Comparison of ENCODE assay signal across 8 mouse cellular contexts in the genomic region with DNA sequence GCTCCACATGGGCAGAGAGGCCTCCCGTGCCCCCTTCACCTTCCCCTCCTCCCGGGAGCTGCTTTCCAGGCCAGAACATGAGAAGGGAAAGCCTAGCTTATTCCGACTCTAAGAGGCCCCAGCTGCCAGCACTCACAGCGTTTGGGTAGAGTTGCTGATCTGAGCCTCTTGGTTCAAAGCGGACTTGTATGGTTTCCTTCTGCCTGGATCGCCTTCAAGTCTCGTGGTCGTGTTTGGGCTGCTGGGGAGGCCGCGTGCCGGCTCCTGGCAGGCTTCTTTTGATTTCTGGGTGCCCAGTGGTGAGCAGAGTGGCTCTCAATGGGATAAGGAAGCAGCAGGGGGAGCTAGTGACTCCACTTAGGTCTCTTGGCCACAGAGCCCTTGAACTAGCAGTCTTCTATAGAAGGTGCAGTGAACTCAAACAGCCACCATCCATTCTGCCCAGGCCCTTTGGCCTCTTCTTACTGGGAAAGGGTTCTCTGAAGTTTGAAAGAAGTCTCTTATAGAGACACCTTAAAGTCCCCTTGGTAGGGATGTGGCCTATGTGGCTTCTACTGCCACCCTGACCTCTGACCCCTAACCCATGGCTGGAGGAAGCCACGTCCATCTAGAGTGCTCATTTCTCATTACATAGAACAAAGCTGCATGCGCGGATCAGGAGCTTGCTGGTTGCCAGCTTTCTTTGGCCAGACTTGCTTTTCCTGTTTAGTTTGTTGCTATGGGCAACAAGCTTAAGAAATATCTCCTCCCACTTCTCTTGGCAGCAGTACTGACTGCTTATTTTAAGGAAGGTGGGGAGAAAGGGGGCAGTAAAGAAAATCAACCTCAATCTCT.
DNase-seq lines count a peak whose midpoint lies in the region; ATAC-seq lines count a peak whose summit lies in the region.

No protein-coding gene starts in this region.

- no peak overlapping the region for H3K4me3 ChIP-seq in forebrain, embryonic 15.5 days
- H3K4me3 ChIP-seq in hindbrain, embryonic 14.5 days (replicated peaks; ENCODE audit: low read length) = no peak overlapping the region

- no peaks in the 10 kb centered on the region for H3K9me3 ChIP-seq in forebrain, embryonic 15.5 days
- H3K9me3 ChIP-seq in hindbrain, embryonic 14.5 days (ENCODE audit: control insufficient read depth, low read length) = no peaks in the 10 kb centered on the region

- 24% methylated on average over 14 of the region's 14 CpGs for whole genome bisulfite sequencing in forebrain, embryonic 15.5 days
- WGBS in hindbrain, embryonic 14.5 days = 27% methylated on average over 14 of the region's 14 CpGs

- 0 out of 2 replicates have a peak overlapping the region, but pooled peaks have one; percentile 0 for H3K9ac ChIP-seq in forebrain, embryonic 15.5 days (replicated peaks)
- no peak overlapping the region for H3K9ac ChIP-seq in hindbrain, embryonic 14.5 days

- ATAC-seq in forebrain, embryonic 15.5 days (replicated peaks) = peak; percentile 72
- ATAC-seq in hindbrain, embryonic 14.5 days (ENCODE audit: low FRiP score) = no peak
- no peak for ATAC-seq in erythroblast, adult 5-6 weeks (replicated peaks; ENCODE audit: low FRiP score, poor library complexity, severe bottlenecking)

- peak overlapping the region; percentile 49 for H3K27ac ChIP-seq in forebrain, embryonic 15.5 days (replicated peaks)
- no peak overlapping the region for H3K27ac ChIP-seq in hindbrain, embryonic 14.5 days

- H3K27me3 ChIP-seq in forebrain, embryonic 15.5 days = no peaks in the 10 kb centered on the region
- H3K27me3 ChIP-seq in hindbrain, embryonic 14.5 days (ENCODE audit: control insufficient read depth, insufficient read depth, low read length) = no peaks in the 10 kb centered on the region

- DNase-seq in A20 (ENCODE audit: low read depth, low spot score) (peak; percentile 19), ZHBTc4 (ENCODE audit: low read depth, low spot score) (peak; percentile 59)
- DNase-seq in hindbrain, embryonic 14.5 days (ENCODE audit: low spot score) = peak; percentile 67
- DNase-seq in layer of hippocampus, postnatal 25 days (ENCODE audit: extremely low spot score in 1 of 2, low spot score in 1 of 2) = peak; percentile 35 to 36
- peak; percentile 81 to 84 for DNase-seq in lung, postnatal 4 days
- peak; percentile 82 to 89 for DNase-seq in right cerebral cortex, postnatal 10 days (ENCODE audit: low spot score in 2 of 2)

- H3K4me1 ChIP-seq in forebrain, embryonic 15.5 days = peaks cover 16% of the 10 kb centered on the region
- 0 out of 2 replicates have a peak, but pooled peaks cover 7% of the 10 kb centered on the region for H3K4me1 ChIP-seq in hindbrain, embryonic 14.5 days (replicated peaks; ENCODE audit: control insufficient read depth, insufficient read depth, low read length)

- H3K36me3 ChIP-seq in forebrain, embryonic 15.5 days = no peaks in the 10 kb centered on the region
- H3K36me3 ChIP-seq in hindbrain, embryonic 14.5 days (replicated peaks; ENCODE audit: control insufficient read depth, insufficient read depth) = no peaks in the 10 kb centered on the region

- H3K4me2 ChIP-seq in forebrain, embryonic 15.5 days (replicated peaks) = no peak overlapping the region
- H3K4me2 ChIP-seq in hindbrain, embryonic 14.5 days (replicated peaks) = no peak overlapping the region

Comparison
In these comparisons a context has a peak if more than half of its experiments do, and no peak if none do; other contexts are left out.
1. DNase-seq: peak in every context shown above with its lines; median percentile 86 in right cerebral cortex, postnatal 10 days; 82 in lung, postnatal 4 days; 67 in hindbrain, embryonic 14.5 days; 59 in ZHBTc4; 36 in layer of hippocampus, postnatal 25 days; 19 in A20.